Mouse (Mus musculus) kidney, postnatal 0 days (tissue): ENCODE data around the gene Fam19a1. TPM values are rescaled to one million over a fixed set of nuclear protein-coding genes. Genes with fewer than 3 reads are reported as not detected.
"Not testable (repeated sequence)": the region's sequence is repeated elsewhere in the genome, so short reads cannot be mapped to it uniquely, and the experiment has no call there.

Source experiments
- ATAC-seq: fragments of 200-750 bp; cut with Nextera tagmentation; replicated peaks from 2 replicates; pipeline ENCODE4 v1.8.0; 2017; ENCODE audit warnings: low read depth, moderate number of reproducible peaks, moderate TSS enrichment, moderate library complexity; ENCODE audit not compliant: low FRiP score
- DNase-seq: peaks from one replicate; pipeline ENCODE4 v3.0.0-alpha.2; 2016; ENCODE audit warnings: low spot score
- H3K27ac ChIP-seq: fragments of 300-500 bp; sonication (generic); 2 replicates; pipeline ENCODE4 v1.5.1; 2014; ENCODE audit warnings: mild to moderate bottlenecking
- H3K27me3 ChIP-seq: fragments of 300-500 bp; sonication (generic); 2 replicates; pipeline ENCODE4 v1.6.1; 2014; ENCODE audit warnings: low read length, mixed read lengths; ENCODE audit not compliant: insufficient read depth
- H3K36me3 ChIP-seq: fragments of 300-500 bp; sonication (generic); 2 replicates; pipeline ENCODE4 v1.6.1; 2014; ENCODE audit warnings: low read length, mixed read lengths; ENCODE audit not compliant: insufficient read depth
- H3K4me1 ChIP-seq: fragments of 300-500 bp; sonication (generic); replicated peaks from 2 replicates; pipeline ENCODE4 v1.6.1; 2014; ENCODE audit warnings: antibody characterized with exemption, low read length, mixed read lengths; ENCODE audit not compliant: insufficient read depth
- H3K4me2 ChIP-seq: fragments of 300-500 bp; sonication (generic); 2 replicates; pipeline ENCODE4 v1.6.1; 2014; ENCODE audit warnings: mild to moderate bottlenecking, low read length, moderate library complexity, mixed read lengths
- H3K4me3 ChIP-seq: fragments of 300-500 bp; sonication (generic); replicated peaks from 2 replicates; pipeline ENCODE4 v1.5.1; 2014; ENCODE audit warnings: low read depth, low read length
- H3K9ac ChIP-seq: fragments of 300-500 bp; sonication (generic); 2 replicates; pipeline ENCODE4 v1.6.1; 2014; ENCODE audit warnings: low read depth, low read length
- H3K9me3 ChIP-seq: fragments of 300-500 bp; sonication (generic); replicated peaks from 2 replicates; pipeline ENCODE4 v1.6.1; 2016; ENCODE audit warnings: low read length, inconsistent platforms, mixed read lengths
- CTCF ChIP-seq: IDR thresholded peaks from 2 replicates; pipeline ENCODE4 v1.5.1; 2016; ENCODE audit warnings: antibody characterized with exemption, low read depth, mild to moderate bottlenecking, moderate library complexity
- WGBS: fragments of 180-500 bp; shearing (Covaris S2); extraction: QIAGEN DNeasy Blood & Tissue Kit; methylation state at CpG from one replicate; pipeline ENCODE4 v1.1.7; 2014; 5-methylcytosine and 5-hydroxymethylcytosine counted together
- polyA plus RNA-seq: library from polyadenylated mRNA; unstranded; fragments of >200 nt; fragmentation: Nextera tagmentation; extraction: Ambion mirVana; gene quantifications from 2 replicates; pipeline ENCODE4 v1.2.1, GENCODE M21; 2015

Fam19a1 gene
- polyA plus RNA-seq, 1 experiment from 2014 or later, result 3.8 TPM

GRCm38 (mm10) chr6:96167031-96167430, 54.1 kb downstream of the Fam19a1 start:
- Histone ChIP-seq H3K27ac (no peak overlapping the region), H3K36me3 (no peaks in the 10 kb centered on the region), H3K4me1 (no peaks in the 10 kb centered on the region), H3K27me3 (no peaks in the 10 kb centered on the region), H3K9me3 (no peaks in the 10 kb centered on the region), H3K4me2 (no peak overlapping the region), H3K9ac (no peak overlapping the region), H3K4me3 (no peak overlapping the region)
- ATAC-seq (no peak), DNase-seq (no peak)
- TF ChIP-seq CTCF, result no peak

- no peak for ATAC-seq
- Histone ChIP-seq H3K27me3 (no peaks in the 10 kb centered on the region), H3K4me2 (no peak overlapping the region), H3K4me3 (no peak overlapping the region), H3K9me3 (no peaks in the 10 kb centered on the region), H3K27ac (no peak overlapping the region), H3K36me3 (no peaks in the 10 kb centered on the region), H3K4me1 (no peaks in the 10 kb centered on the region), H3K9ac (no peak overlapping the region)
- WGBS, result 84% methylated on average over 3 of the region's 3 CpGs
- no peak for DNase-seq
- TF ChIP-seq CTCF, result no peak
Measured at GRCm38 (mm10) chr6:96173681-96174080, 60.7 kb downstream of the Fam19a1 start.

DNA sequence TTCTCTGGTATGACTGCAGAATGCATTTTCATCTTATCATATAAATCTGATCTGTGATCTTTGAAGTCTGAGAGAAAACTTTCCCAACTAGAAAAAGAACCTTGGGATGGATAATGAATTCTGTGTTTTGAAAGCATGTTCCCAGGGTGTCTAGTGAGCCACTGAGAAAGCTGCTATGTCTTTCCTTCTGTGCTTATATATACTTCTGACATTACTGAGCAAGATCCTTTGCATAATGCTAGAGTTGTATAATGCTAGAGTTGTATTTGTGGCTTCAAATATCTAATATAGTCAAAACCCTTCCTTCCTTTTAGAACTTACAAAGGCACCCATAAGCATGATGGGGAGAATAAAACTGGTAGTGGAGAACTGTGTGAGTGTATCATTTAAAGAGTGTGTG, 65.6 kb downstream of the Fam19a1 start:
- no peaks in the 10 kb centered on the region for H3K36me3 ChIP-seq
- H3K4me3 ChIP-seq, result no peak overlapping the region
- no peak for TF ChIP-seq CTCF
- H3K27me3 ChIP-seq, result no peaks in the 10 kb centered on the region
- ATAC-seq, result no peak
- DNase-seq, result no peak
- no peaks in the 10 kb centered on the region for H3K4me1 ChIP-seq
- no peak overlapping the region for H3K9ac ChIP-seq
- no peak overlapping the region for H3K27ac ChIP-seq
- H3K4me2 ChIP-seq, result no peak overlapping the region
- H3K9me3 ChIP-seq, result no peaks in the 10 kb centered on the region

DNA sequence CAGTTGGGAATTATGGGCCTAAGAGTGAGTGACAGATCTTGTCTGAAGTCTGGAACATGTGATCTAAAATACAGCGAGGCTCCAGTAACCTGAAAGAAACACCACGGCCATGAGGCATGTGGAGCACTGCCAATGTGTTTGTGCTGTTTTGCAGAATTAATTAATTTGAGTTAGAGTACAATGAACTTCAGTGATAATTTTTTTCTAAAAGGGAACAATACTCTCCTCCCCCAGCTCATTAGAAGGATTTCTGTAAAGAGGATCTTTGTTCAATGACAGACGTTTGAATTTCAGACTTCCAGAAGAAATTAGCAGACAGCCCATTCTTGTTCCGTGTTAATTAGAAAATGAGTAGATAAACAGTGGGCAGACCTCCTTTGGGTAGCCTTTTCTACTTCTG, 70.4 kb downstream of the Fam19a1 start:
- ATAC-seq (no peak), DNase-seq (peak; percentile 2)
- H3K9me3 ChIP-seq, result no peaks in the 10 kb centered on the region
- H3K4me2 ChIP-seq, result no peak overlapping the region
- WGBS, result 50% methylated on average over 4 of the region's 4 CpGs
- TF ChIP-seq CTCF, result no peak
- no peaks in the 10 kb centered on the region for H3K4me1 ChIP-seq
- no peaks in the 10 kb centered on the region for H3K36me3 ChIP-seq
- H3K27ac ChIP-seq, result no peak overlapping the region
- no peak overlapping the region for H3K9ac ChIP-seq
- no peak overlapping the region for H3K4me3 ChIP-seq
- H3K27me3 ChIP-seq, result no peaks in the 10 kb centered on the region

- no peak for TF ChIP-seq CTCF
- DNase-seq (no peak), ATAC-seq (no peak)
- H3K9me3 ChIP-seq, result no peaks in the 10 kb centered on the region
- H3K9ac ChIP-seq, result no peak overlapping the region
- H3K4me3 ChIP-seq, result no peak overlapping the region
- H3K4me2 ChIP-seq, result no peak overlapping the region
- no peaks in the 10 kb centered on the region for H3K4me1 ChIP-seq
- no peaks in the 10 kb centered on the region for H3K27me3 ChIP-seq
- WGBS, result 59% methylated on average over 2 of the region's 2 CpGs
- no peak overlapping the region for H3K27ac ChIP-seq
- no peaks in the 10 kb centered on the region for H3K36me3 ChIP-seq
Measured at GRCm38 (mm10) chr6:96186517-96186916, 73.6 kb downstream of the Fam19a1 start.

DNA sequence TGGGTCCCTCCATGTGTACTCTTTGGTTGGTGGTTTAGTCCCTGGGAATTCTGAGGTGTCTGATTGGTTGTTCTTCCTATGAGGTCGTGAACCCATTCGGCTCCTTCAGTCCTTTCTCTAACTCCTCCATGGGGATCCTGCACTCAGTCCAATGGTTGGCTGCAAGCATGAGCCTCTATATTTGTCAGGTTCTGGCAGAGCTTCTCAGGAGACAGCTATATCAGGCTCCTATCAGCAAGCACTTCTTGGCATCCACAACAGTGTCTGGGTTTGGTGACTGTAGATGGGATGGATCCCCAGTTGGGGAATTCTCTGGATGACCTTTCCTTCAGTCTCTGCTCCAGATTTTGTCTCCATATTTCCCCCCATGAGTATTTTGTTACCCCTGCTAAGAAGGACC, 86.0 kb downstream of the Fam19a1 start:
- H3K4me2 ChIP-seq, H3K36me3 ChIP-seq, ATAC-seq, H3K27ac ChIP-seq, H3K9ac ChIP-seq, H3K4me3 ChIP-seq, H3K4me1 ChIP-seq, H3K9me3 ChIP-seq, H3K27me3 ChIP-seq, DNase-seq: not testable (repeated sequence)
- WGBS, result 90% methylated on average over 2 of the region's 2 CpGs

DNA sequence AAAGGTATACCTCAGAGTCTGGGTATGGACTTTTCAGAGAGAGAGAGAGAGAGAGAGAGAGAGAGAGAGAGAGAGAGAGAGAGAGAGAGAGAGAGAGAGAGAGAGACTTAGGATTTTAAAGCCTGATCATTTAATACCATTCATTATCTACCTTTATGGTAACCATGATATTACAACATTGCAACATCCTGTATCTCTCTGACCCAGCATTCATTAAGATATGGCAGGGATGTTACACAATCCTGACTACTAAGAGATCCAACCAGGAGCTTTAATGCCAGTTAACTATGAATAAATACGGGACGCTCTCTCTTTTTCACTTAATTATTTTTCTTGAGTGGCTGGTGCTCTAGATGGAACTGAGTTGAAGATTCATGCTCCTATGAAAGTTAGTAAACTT, 92.4 kb downstream of the Fam19a1 start:
- H3K27me3 ChIP-seq, result no peaks in the 10 kb centered on the region
- no peak for TF ChIP-seq CTCF
- DNase-seq, result no peak
- H3K4me2 ChIP-seq, result no peak overlapping the region
- no peak overlapping the region for H3K9ac ChIP-seq
- ATAC-seq, result no peak
- H3K9me3 ChIP-seq, result no peaks in the 10 kb centered on the region
- WGBS, result 99% methylated on average over 2 of the region's 2 CpGs
- no peak overlapping the region for H3K4me3 ChIP-seq
- H3K36me3 ChIP-seq, result no peaks in the 10 kb centered on the region
- no peak overlapping the region for H3K27ac ChIP-seq
- H3K4me1 ChIP-seq, result no peaks in the 10 kb centered on the region
